Mouse (Mus musculus): ENCODE results near the gene 1700037H04Rik.

The 1700037H04Rik gene

DNA sequence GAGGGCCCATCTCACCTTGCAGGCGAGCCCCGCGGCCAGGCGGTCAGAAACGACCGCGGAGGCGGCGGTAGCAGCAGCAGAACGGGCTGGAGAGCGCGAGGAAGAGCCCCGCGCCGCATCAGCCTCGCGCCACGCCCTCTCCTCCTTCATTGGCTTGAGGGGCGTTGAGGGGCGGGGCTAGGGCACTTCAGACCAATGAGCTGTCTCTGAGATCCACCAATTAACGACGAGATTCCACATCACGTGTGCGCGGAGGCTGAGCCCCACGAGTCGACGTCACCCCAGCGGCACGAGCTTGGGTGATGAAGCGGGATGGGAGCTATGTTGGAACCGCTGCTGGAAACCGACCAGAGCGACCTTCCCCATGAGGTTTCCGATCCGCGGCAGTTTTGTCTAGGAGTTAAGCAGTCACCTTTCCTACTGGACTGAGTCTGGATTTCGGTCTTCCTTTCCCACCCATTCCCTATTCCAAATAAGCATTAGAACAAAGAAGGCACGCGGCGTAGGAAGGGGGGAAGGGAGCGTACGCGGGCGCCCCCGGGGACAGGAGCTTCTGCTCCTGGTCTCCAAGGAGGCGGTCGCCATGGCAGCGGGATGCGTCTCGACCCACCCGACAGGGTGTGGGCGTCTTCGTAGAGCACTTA, at the start of gene 1700037H04Rik:
1700037H04Rik (minus strand) TSS at position 144 of the 644 bp plus-strand sequence.
- DNase-seq (ENCODE audit: low spot score in 2 of 2), result peak; percentile 97

DNA sequence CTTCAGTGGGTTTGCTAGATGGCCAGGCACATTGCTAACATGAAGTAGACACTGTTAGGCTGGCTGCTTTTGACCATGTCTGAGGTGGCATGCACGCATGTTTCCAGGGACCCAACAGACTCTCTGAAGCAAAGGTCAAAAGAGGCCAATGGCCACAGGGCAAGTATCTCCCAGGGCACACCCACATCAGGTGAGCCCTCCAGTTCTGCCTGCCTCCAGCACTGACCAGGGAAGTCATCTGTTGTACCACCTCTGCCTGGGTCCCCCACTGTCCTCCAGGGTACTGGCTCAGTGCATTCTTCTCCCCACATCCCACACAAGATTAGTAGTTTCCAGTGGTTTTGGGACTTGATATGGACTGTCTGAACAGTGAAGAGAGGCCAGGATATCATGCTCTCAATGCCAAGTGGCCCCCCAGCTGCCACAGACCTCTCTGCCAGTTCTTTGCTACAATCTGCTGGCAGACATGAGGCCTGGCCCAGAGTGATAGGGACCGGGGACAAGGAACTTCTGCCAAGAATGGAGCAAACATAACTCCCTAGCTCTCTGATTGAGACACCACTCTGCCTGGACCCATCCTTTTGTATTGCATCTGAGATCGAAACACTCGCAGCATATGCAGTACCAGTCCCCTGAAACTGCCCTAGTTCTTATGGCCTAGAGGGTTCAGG, 49.4 kb upstream of the 1700037H04Rik start:
- DNase-seq (ENCODE audit: low spot score in 2 of 2), result peak; percentile 73 to 80

DNA sequence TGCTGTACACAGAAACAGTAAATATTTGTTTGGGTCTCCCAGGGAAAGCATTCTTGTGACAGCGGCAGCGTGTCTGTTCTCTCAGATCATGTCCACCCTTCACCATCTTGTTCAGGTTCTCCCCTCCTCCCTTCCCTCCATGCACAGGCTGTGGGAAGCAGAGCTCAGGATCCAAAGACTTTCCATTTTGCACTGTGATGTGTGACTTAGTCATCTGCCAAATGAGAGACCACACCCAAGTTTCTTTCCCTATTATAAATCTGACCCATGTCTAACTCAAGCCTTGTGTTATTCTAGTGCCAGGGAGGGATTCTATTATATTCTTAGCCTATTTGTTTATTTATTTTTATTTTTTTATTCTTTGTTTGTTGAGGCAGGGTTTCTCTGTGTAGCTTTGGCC, 48.5 kb upstream of the 1700037H04Rik start:
- DNase-seq (ENCODE audit: low spot score in 2 of 2), result no peak

DNA sequence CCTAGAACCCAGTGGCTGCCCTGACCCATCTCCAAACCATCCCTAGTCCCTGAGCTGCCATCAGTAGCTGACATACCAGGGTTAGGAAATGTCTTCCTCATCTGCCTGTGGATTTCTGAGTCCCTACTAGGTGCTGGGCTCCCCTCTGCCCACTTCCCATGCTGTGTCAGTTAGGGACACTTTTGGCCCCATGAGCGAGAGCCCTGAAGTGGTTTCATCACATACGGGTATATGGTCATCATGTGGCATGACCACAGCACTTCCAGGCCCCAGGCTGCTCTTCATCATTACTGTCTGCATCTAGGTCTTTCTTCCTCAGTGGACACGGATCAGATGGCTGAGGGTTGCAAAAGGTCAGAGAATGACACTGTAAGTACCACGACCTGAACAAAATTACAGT, 46.9 kb upstream of the 1700037H04Rik start, which contains the start of gene Ap5s1:
Ap5s1 (plus strand) TSS at position 301 of the 400 bp plus-strand sequence.
- DNase-seq (ENCODE audit: low spot score in 2 of 2), result no peak

DNA sequence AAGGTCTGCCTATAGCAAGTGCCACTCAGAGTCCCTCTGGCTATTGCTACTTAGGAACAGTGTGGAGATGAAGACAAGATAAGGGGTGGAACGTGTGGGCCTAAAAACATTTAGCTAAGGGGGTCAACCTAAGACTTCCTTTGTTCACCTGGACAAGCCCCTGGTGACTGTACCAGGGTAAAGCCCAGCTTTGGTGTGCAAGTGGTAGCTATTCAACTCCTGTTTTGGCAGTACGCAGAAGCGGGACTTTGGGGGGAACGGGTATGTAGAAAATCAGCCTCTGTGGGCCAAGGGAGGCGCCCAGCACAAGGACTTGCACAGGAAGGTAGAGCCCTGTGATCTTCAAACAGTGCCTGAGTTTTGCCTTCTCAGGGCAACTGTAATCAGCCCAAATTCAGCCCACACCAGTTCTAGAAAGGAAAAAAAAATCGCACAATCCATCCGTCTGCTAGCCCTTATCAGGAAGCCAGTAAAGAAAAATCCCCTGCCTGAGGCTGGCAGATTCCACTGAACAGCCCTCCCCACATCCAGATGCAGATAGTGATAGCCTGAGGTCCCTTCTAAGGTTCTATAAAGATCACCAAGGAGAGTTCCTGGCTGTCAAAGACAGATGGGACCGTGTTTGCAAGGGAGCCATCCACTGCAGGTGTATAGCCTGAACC, 45.8 kb upstream of the 1700037H04Rik start:
- peak in 1 of 2 experiments; percentile 71 for DNase-seq (ENCODE audit: low spot score in 2 of 2)

DNA sequence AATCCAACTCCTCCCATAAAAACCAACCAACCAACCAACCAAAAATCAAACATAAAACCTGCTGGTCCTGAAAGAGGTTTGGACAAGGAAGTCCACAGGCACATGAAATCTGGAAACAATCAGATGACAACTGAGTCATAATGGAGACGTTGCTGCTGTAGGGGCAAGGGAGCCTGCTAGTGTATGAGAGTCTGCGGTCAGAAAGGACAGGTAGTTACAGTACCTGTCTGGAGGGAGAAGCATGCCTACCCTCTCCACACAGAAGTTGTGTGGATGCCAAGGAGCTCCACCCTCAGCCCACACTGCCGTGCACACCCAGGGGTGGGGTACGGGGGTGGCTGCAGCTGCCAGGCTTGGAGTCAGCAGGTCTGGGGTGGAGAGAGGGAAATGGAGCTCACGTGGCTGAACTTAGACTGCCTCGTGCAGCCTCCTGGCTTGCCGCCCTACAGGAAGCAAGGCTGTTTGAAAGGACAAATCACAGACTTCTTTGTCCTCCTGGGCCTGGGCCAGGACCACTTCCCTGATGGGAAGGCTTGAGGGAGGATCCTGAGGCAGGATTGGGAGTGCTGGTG, 44.6 kb upstream of the 1700037H04Rik start:
- DNase-seq (ENCODE audit: low spot score in 2 of 2), result peak; percentile 69 to 80

DNA sequence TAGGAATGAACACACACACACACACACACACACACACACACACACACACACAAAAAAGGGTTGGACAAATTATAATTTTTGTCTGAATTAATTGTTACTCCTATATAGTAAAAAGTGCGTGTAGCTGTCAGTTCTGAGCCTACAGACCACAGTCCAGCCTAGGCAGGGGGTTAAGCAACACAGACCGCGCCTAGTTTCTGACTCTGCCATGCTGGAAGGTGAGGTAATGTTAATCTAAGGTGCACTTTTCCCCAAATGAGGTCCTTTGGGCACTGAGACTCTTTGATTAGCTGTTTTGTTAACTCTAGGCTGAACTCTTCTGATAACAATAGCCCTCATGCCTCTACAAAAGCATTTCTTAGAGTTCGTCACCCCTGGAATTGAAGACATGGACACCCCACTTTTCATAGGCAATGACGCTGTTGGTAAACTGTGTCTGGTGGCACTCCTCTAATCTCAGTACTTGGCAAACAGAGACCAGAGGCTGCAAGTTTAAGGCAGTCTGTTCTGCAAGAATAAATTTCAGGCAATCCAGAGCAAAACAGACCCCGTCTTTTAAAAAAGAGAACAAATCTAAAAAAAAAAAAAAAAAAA, 44.0 kb upstream of the 1700037H04Rik start:
- DNase-seq (ENCODE audit: low spot score in 2 of 2), result no peak

DNA sequence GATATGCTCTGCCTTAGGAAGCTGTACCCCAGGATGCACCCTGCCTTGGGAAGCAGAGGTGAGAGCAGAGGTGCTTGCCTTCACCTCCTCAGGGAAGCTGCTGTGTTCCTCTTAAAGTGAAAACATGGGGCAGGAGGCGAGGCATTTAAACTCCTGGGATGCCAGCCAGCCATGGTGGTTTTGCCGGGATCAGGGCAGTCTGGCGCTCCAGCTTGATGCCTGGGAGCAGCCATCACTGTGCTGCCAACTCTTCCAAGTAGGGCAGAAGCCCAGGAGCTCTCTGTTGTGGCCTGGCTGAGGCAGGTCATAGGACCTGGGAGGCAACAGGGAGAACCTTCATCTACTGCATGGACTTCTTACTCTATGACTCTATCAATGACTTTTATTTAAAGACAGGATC, 41.4 kb upstream of the 1700037H04Rik start:
- DNase-seq (ENCODE audit: low spot score in 2 of 2), result no peak

DNA sequence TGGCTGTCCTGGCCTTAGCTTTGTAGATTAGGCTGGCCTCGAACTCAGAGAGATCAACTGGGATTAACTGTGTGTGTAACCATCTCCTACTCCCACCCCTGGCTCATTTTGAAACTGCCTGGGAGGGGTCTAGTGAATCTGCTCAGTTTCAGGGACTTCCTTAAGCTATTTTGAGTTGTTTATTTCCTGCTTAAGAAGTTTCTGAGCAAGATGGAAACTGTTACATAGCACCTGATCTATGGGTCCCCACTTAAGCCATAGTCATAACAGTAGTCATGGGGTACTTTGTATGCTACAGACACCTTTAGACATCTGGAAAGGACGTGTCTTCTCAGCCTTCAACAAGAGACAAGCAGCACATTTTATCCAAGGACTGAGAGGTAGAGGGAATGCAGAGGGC, 40.8 kb upstream of the 1700037H04Rik start:
- DNase-seq (ENCODE audit: low spot score in 2 of 2), result no peak

DNA sequence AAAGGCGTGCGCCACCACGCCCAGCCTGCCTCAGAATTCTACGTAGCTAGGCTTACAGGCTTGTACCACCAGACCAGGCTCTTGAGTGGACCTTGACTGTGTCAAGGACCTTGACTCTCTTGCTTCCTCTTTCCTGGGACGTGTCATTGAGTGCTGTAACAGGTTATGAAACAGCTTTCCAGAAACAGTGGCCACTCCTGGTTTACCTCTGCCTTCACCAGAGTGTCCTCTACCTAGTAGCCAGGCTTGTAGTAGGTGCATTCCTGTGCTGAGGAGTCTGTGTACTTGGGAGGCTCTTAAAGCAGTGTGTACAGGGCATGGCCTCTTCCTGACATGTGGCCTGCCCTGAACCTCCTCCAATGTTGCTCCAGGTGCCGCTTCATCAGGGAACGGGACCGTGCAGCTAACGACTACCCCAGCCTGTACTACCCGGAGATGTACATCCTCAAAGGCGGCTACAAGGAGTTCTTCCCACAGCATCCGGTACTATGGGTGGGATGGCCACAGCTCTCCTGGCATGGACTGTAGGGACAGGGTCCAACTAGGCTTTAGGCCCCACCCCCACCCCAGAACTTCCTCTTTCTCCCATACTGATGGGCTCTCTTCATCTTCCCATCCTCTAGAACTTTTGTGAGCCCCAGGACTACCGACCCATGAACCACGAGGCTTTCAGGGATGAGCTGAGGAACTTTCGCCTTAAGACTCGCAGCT, 36.9 kb upstream of the 1700037H04Rik start:
- no peak for DNase-seq (ENCODE audit: low spot score in 2 of 2)

DNA sequence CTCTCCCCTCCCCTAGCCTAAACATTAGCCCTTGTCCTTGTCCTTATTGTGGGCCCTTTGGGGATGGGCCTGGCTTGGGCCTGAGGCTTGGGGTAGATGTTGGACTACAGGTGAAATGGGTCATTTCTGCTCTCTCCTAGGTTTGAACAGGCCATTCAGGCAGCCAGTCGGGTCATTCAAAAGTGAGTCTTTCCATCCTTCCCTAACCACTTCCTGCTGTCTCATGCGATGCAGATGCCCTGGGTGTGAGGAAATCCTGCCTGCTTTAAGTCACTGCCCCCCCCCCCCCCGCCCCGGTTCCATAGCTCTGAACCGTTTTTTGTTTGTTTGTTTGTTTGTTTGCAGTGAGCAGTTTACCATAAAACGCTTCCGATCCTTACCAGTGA, 31.1 kb upstream of the 1700037H04Rik start:
- DNase-seq (ENCODE audit: low spot score in 2 of 2), result no peak

DNA sequence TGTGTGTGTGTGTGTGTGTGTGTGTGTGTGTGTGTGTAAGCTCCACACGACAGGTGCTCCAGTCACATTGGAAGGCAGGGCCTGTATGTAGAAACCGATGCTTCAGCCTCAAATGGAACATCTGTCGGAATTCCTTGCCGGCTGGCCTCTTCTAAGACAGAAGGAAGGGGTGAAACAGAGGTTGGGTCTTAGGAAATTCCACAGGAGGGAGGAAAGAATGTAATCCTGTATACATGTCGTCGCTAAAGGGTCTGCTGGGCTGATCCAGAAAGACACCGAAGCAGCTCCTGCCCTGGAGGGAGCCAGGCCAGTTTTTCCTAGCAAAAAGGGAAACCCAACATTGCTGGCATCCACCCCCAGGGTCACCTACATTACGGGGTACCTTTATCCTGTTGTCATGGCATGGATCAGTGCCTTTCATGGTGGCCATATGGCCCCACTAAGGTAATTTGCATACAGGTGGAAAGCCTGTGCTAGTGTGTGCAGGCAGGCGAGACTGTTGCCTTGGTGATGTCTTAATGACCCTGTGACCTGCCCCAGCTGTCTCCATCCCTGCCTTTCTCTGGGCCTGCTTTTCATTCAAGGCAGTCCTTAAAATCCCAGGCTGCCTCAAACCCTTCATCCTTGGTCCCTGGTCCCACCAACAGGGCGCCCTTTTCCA, 30.6 kb upstream of the 1700037H04Rik start:
- peak in 1 of 2 experiments; percentile 66 for DNase-seq (ENCODE audit: low spot score in 2 of 2)

DNA sequence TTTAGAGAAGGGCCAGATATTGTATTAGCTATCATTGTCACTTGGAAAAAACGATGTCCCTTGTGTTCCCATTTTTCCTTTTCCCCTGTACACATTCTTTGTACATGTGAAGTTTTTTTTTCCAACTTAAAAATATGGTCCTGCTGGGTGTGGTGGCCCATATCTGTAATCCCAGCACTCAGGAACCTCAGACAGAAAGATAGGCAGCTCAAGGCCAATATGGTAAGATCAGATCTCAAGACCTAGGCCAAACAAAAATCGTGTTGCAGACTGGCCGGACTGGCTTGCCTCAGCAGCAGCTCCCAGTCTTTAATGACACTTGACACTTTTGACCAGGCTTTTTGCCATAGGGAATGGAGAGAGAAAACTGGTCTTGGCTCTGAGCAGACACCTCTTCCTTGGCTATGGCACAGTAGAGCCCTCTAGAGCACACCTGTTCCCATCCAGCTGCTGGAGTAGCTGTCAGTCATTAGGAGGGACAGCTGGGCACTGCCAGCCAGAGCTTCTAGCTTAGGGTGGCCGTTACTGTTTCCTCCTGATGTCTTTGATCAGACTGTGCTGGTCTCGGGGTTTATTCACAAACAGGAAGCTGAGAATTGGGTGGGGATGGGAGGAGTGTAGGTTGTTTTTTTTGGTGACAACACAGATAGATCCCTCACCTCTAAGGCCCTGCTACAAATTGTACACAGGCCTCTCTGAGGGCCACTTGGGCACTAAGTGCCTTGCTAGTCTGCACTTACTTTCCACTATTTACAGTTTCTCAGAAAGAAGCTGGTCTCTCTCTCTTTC, 29.8 kb upstream of the 1700037H04Rik start:
- DNase-seq (ENCODE audit: low spot score in 2 of 2), result no peak

DNA sequence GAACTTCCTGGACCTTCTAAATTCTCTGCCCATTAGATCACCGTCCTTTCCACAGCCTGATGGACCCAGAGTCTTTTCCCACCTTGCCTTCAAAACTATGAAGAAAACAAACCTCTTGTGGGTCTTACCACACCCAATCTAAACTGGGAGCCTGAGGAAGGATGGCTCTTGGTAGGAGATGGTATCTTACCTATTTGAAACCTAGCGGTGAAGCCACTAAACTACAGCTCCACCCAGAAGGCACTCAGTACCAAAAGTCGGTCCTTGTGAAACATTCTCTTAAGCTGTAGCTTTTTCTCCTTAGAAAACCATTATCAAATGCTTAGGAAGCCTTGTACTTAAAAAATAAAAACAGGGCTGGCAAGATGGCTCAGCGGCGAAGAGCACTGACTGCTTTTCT, 28.4 kb upstream of the 1700037H04Rik start:
- no peak for DNase-seq (ENCODE audit: low spot score in 2 of 2)

DNA sequence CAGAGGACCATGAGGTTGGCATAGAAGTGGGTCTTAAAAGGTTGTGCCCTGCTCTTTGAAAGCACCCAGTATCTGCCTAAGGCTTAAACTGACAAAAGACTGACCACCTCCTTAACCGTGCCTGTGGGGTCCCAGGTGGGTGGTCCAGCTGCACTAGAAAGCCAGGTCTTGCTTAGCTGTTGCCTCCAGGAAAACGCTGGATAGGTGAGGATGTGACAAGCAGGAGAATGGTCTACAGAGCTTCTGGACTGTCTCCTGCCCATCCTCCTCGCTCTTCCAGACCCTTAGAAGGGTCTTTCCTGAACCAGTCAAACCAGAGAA, 27.7 kb upstream of the 1700037H04Rik start:
- DNase-seq (ENCODE audit: low spot score in 2 of 2), result no peak

DNA sequence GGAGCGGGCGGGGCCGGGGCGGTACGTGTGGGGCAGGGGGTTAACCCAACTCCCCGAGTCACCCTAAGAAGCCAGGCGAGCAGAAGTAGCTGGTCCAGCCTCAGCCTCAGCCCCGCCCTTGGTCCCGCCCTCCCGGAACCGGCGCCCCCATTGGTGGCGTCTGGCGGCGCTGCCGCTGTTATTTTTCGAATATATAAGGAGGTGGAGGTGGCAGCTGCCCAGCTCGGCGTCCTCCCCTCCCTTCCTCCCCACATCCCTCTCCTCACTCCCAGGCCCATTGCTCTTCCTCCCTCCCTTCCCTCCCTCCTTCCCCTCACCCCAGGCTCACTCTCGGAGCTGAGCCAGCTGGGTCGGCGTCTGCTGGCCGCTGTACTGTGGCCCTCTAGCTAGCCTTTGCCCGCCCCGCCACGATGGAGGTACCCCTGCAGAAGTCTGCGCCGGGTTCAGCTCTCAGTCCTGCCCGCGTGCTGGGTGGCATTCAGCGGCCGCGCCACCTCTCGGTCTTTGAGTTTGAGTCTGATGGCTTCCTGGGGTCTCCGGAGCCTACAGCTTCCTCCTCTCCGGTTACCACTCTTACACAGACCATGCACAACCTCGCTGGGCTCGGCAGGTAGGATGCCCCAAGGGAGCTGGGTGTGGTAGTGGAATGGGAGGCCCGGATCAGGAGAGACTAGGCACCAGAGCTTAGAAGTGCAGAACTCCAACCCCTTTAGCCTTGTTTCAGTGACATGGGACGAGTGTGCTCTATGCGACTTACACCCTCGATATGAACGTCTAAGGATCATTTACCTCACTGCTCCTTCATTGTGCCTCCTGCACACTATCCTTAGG, 27.1 kb upstream of the 1700037H04Rik start, which contains the start of the genes Cdc25b and Spef1:
Cdc25b (plus strand) TSS at position 179 of the 831 bp plus-strand sequence.
Spef1 (minus strand) TSS at position 512 of the 831 bp plus-strand sequence.
- peak; percentile 94 to 97 for DNase-seq (ENCODE audit: low spot score in 2 of 2)

DNA sequence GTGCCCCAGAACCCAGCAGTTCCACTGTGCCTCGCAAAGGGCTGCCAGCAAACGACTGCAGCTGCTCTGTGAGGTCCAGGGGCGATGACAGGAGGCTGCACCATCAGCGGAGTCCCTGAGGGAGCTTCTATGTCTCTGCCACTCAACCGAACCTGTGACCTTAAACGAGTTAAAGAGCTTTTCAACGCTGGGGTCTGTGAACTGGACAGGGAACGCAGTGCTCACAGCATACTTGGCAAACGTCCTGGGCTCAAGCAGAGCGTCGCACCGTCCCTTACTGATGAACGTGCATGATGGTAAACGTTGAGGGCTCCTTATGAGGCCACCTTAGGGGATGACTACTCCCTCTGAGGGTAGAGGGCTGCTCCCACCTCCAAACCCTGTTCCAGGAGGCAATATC, 26.5 kb upstream of the 1700037H04Rik start:
- no peak for DNase-seq (ENCODE audit: low spot score in 2 of 2)

DNA sequence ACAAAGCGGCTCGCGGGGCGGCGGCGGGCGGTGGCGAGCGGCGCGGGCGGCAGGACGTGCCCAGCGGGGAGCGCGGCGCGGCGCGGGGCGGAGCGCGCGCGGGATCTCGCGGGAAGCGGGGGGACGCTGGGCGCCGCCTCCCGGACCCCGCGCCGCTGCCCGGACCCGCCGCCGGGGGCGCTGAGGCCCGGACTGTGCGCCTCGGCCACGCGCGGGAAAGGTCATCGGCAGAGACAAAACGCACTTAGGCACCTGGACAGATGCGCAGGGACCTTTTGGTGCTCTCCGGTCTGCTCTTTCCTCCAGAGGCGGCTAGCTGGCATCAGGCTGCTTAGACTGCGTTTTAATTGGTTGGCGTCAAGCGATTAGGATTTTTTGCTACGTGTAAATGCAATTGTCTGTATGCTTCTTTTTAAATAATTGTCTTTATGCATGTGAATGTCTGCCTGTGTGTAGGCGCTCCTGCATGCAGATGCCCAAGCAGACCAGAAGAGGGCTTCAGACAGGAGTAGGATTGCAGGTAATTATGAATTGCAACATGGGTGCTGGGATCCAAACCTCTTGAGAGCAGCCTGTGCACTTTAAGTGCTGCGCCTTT, 20.2 kb upstream of the 1700037H04Rik start, which contains the start of gene Cenpb:
Cenpb (minus strand) TSS at position 78 of the 598 bp plus-strand sequence.
- DNase-seq (ENCODE audit: low spot score in 2 of 2), result peak; percentile 84 to 93
